Mouse (Mus musculus): ENCODE results near the gene Rtl10. TPM values are rescaled to one million over a fixed set of nuclear protein-coding genes. Genes with fewer than 3 reads are reported as not detected.

The Rtl10 gene
- polyA plus RNA-seq, 2 experiments = 1.0 to 2.2 TPM

DNA sequence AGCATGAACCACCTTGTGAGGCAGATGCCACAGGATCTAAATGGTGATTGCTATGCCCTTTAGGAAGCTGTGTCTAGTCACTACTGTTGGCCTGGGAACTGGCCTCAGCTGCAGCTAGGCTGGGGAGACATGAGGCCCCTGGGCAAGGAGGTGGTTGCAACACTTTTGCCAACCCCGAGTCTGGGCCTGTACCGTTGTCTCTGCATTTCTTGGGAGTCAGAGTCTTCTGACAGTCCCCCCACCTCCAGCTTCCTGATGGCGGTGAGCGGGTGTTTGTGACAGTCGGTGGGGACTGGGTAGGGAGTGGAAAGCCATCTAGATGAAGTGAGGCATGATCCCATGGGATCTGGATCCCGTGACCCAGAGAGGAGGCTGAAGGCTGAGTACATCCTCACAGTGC, 43.3 kb upstream of the Rtl10 start:
- no peak for ATAC-seq (ENCODE audit: insufficient read depth)
- Histone ChIP-seq H3K27me3 (ENCODE audit: control insufficient read depth, insufficient read depth, low read length) (no peaks in the 10 kb centered on the region), H3K4me2 (ENCODE audit: low read depth) (no peak overlapping the region), H3K36me3 (replicated peaks; ENCODE audit: control insufficient read depth, insufficient read depth, low read depth) (peaks cover 82% of the 10 kb centered on the region), H3K4me1 (replicated peaks; ENCODE audit: control insufficient read depth in 2 of 2, insufficient read depth in 2 of 2, low read length in 1 of 2) (peaks cover 0 to 19% of the 10 kb centered on the region in 2 experiments; a peak in 3 of 4 replicates), H3K9ac (replicated peaks) (no peak overlapping the region), H3K4me3 (ENCODE audit: insufficient read depth in 1 of 2, low read depth in 2 of 2, low read length in 2 of 2) (no peak overlapping the region), H3K27ac (no peak overlapping the region), H3K9me3 (ENCODE audit: control insufficient read depth, low read length) (no peaks in the 10 kb centered on the region)
- TF ChIP-seq CTCF (IDR thresholded peaks at IDR 0.05; ENCODE audit: low read depth) (no peak), EP300 (IDR thresholded peaks at IDR 0.05; ENCODE audit: low read depth) (no peak)
- WGBS (ENCODE audit: insufficient replicate concordance) = 82% methylated on average over 6 of the region's 6 CpGs
- no peak for DNase-seq (ENCODE audit: low read depth in 3 of 3, low spot score in 3 of 3)

DNA sequence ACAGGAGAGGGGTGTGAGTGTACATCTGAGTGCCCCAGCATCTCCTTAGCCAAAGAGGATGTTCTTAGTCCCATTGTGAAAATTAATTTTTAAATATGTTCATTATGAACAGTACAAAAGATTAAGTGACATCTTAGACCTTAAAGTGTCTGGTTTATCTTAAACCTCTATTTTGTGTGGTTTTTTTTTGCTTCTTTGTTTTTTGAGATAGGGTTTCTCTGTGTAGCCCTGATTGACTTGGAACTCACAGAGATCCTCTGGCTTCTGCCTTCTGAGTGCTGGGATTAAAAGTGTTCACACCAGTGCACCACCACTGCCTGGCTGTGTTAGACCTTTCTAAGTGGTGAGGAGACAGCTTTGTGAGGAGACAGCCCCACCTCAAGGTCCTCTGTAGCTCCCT, 40.0 kb upstream of the Rtl10 start:
- Histone ChIP-seq H3K4me1 (replicated peaks; ENCODE audit: control insufficient read depth in 2 of 2, insufficient read depth in 2 of 2, low read length in 1 of 2) (peaks cover 0 to 20% of the 10 kb centered on the region in 2 experiments; a peak in 3 of 4 replicates), H3K27me3 (ENCODE audit: control insufficient read depth, insufficient read depth, low read length) (no peaks in the 10 kb centered on the region), H3K4me2 (ENCODE audit: low read depth) (no peak overlapping the region; the same call in 1 of the 2 replicates), H3K9ac (replicated peaks) (no peak overlapping the region), H3K4me3 (ENCODE audit: insufficient read depth in 1 of 2, low read depth in 2 of 2, low read length in 2 of 2) (no peak overlapping the region), H3K36me3 (replicated peaks; ENCODE audit: control insufficient read depth, insufficient read depth, low read depth) (peaks cover 88% of the 10 kb centered on the region), H3K9me3 (ENCODE audit: control insufficient read depth, low read length) (no peaks in the 10 kb centered on the region), H3K27ac (no peak overlapping the region)
- ATAC-seq (ENCODE audit: insufficient read depth) (no peak), DNase-seq (ENCODE audit: low read depth in 3 of 3, low spot score in 3 of 3) (no peak)
- TF ChIP-seq CTCF (IDR thresholded peaks at IDR 0.05; ENCODE audit: low read depth) = no peak
- TF ChIP-seq EP300 (IDR thresholded peaks at IDR 0.05; ENCODE audit: low read depth) = no peak

DNA sequence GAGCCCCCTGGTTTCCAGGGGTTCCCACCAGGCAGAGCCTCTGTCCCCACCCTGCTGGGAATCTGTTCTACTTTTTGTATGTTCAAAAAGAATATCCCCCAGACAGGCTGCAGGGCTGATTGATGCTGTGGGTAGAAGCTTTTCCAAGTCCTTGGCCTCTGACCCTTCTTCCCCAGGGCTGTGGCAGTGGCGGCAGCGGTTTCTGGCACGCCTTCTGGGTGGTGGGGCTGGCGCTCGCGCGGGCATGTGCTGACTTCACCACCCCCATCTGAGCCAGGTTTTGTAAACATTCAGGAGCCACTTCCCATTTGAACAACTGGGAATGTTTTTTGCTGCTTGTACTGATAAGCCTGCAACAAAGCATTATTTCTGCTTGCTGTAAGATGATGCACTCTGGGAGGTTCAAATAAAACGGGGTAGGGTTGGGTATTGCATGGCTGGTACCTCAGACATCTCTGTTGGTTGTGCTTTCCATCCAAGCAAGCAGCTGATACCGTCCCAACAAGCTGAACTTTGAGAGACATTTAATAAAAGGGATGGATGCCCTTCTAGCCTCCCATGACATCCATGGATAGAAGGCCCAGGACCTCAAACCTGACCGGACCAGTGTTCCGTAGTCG, 39.3 kb upstream of the Rtl10 start:
- H3K9me3 ChIP-seq (ENCODE audit: control insufficient read depth, low read length) = no peaks in the 10 kb centered on the region
- H3K4me3 ChIP-seq (ENCODE audit: insufficient read depth in 1 of 2, low read depth in 2 of 2, low read length in 2 of 2) = no peak overlapping the region
- no peak for DNase-seq (ENCODE audit: low read depth in 3 of 3, low spot score in 3 of 3)
- 5% methylated on average over 12 of the region's 12 CpGs for WGBS (ENCODE audit: insufficient replicate concordance)
- no peaks in the 10 kb centered on the region for H3K27me3 ChIP-seq (ENCODE audit: control insufficient read depth, insufficient read depth, low read length)
- no peak for TF ChIP-seq CTCF (IDR thresholded peaks at IDR 0.05; ENCODE audit: low read depth)
- no peak for TF ChIP-seq EP300 (IDR thresholded peaks at IDR 0.05; ENCODE audit: low read depth)
- no peak overlapping the region; the same call in 1 of the 2 replicates for H3K9ac ChIP-seq (replicated peaks)
- H3K36me3 ChIP-seq (replicated peaks; ENCODE audit: control insufficient read depth, insufficient read depth, low read depth) = peaks cover 91% of the 10 kb centered on the region
- no peak; the same call in 1 of the 2 replicates for ATAC-seq (ENCODE audit: insufficient read depth)
- H3K4me1 ChIP-seq (replicated peaks; ENCODE audit: control insufficient read depth in 2 of 2, insufficient read depth in 2 of 2, low read length in 1 of 2) = peaks cover 0 to 20% of the 10 kb centered on the region in 2 experiments; a peak in 3 of 4 replicates
- peak overlapping the region; percentile 7; the same call in 1 of the 2 replicates for H3K27ac ChIP-seq
- peak overlapping the region; percentile 32 for H3K4me2 ChIP-seq (ENCODE audit: low read depth)

DNA sequence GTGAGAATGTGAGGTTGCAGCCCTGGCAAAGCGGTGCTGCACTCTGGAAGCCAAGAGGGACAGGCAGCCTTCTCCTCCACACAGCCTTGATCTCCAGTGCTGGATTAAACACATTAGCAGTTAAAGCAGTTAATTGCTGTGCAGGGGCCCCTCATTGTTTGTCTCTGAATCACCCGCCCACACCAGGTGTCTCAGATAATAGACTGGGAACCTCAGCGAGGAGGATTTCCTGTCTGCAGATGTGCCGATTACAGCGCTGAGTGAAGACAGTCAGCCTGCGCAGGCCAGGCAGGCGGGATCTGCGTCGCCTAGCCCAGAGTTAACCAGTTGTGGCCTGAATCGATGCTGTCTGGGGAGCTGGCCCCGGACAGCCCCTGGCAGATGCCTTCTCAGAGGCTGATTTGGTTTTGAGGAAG, 38.7 kb upstream of the Rtl10 start:
- Histone ChIP-seq H3K36me3 (replicated peaks; ENCODE audit: control insufficient read depth, insufficient read depth, low read depth) (peaks cover 91% of the 10 kb centered on the region), H3K4me2 (ENCODE audit: low read depth) (peak overlapping the region; percentile 32), H3K4me3 (ENCODE audit: insufficient read depth in 1 of 2, low read depth in 2 of 2, low read length in 2 of 2) (no peak overlapping the region), H3K4me1 (replicated peaks; ENCODE audit: control insufficient read depth in 2 of 2, insufficient read depth in 2 of 2, low read length in 1 of 2) (peaks cover 0 to 20% of the 10 kb centered on the region in 2 experiments; a peak in 3 of 4 replicates), H3K27ac (0 out of 2 replicates have a peak overlapping the region, but pooled peaks have one; percentile 7), H3K9me3 (ENCODE audit: control insufficient read depth, low read length) (no peaks in the 10 kb centered on the region), H3K9ac (replicated peaks) (no peak overlapping the region), H3K27me3 (ENCODE audit: control insufficient read depth, insufficient read depth, low read length) (no peaks in the 10 kb centered on the region)
- DNase-seq (ENCODE audit: low read depth in 3 of 3, low spot score in 3 of 3) (peak; percentile 51 to 55 (median 51)), ATAC-seq (ENCODE audit: insufficient read depth) (peak; percentile 76)
- WGBS (ENCODE audit: insufficient replicate concordance) = 4% methylated on average over 11 of the region's 11 CpGs
- peak; percentile 74 for TF ChIP-seq EP300 (IDR thresholded peaks at IDR 0.05; ENCODE audit: low read depth)
- TF ChIP-seq CTCF (IDR thresholded peaks at IDR 0.05; ENCODE audit: low read depth) = no peak

DNA sequence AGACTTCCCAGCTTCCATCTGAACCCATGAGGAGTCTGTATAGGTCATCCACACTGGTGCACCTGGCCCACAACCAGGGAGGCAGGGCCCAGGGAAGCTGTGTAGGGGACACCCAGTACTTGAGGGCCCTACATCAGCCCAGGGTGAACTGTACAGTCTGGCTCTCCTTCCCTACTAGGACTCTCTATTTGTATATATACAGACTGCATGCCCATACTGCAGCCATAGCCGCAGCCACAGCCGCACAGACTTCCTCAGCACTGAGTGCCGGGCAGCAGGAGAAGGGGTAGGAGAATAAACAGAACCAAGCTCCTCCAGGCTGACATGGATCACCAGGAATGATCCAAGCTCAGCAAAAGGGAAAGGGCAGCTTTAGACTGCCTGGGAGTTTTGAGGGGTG, 37.9 kb upstream of the Rtl10 start:
- Histone ChIP-seq H3K4me3 (ENCODE audit: insufficient read depth in 1 of 2, low read depth in 2 of 2, low read length in 2 of 2) (no peak overlapping the region), H3K4me1 (replicated peaks; ENCODE audit: control insufficient read depth in 2 of 2, insufficient read depth in 2 of 2, low read length in 1 of 2) (peaks cover 0 to 20% of the 10 kb centered on the region in 2 experiments; a peak in 3 of 4 replicates), H3K27ac (no peak overlapping the region), H3K9me3 (ENCODE audit: control insufficient read depth, low read length) (no peaks in the 10 kb centered on the region), H3K9ac (replicated peaks) (no peak overlapping the region), H3K4me2 (ENCODE audit: low read depth) (no peak overlapping the region), H3K36me3 (replicated peaks; ENCODE audit: control insufficient read depth, insufficient read depth, low read depth) (peaks cover 88% of the 10 kb centered on the region), H3K27me3 (ENCODE audit: control insufficient read depth, insufficient read depth, low read length) (no peaks in the 10 kb centered on the region)
- DNase-seq (ENCODE audit: low read depth in 3 of 3, low spot score in 3 of 3) = no peak
- no peak for TF ChIP-seq EP300 (IDR thresholded peaks at IDR 0.05; ENCODE audit: low read depth)
- no peak for TF ChIP-seq CTCF (IDR thresholded peaks at IDR 0.05; ENCODE audit: low read depth)
- no peak for ATAC-seq (ENCODE audit: insufficient read depth)
- 94% methylated on average over 3 of the region's 3 CpGs for WGBS (ENCODE audit: insufficient replicate concordance)
